22 mouse cellular contexts compared by ENCODE assay signal in genomic region chr3:106474210-106474609, GRCm38 (mm10). TPM values are rescaled to one million over a fixed set of nuclear protein-coding genes. Genes with fewer than 3 reads are reported as not detected.
DNase-seq lines count a peak whose midpoint lies in the region; ATAC-seq and TF ChIP-seq lines count a peak whose summit lies in the region.
"Had no signal": no experiment of that assay in that cellular context is flagged by ENCODE, and none has a peak within 500 bp of the region (broad histone marks: within the 10 kb centered on the region; RNA-seq: fewer than 3 reads in every experiment).

No protein-coding gene starts in this region.

- no peak overlapping the region for H3K4me2 ChIP-seq in intestine, postnatal 0 days (replicated peaks; ENCODE audit: low read depth)
- H3K4me2 ChIP-seq: embryonic facial prominence, embryonic 15.5 days; hindbrain, embryonic 15.5 days; limb, embryonic 15.5 days; liver, embryonic 15.5 days; midbrain, embryonic 11.5 days; neural tube, embryonic 15.5 days had no signal

- H3K4me1 ChIP-seq in thymus, adult 2 months (replicated peaks; ENCODE audit: control insufficient read depth, insufficient read depth, low read length): peaks cover 6% of the 10 kb centered on the region; the same call in 1 of the 2 replicates
- peaks cover 3 to 4% of the 10 kb centered on the region in 2 experiments; a peak in 2 of 4 replicates for H3K4me1 ChIP-seq in MEL (ENCODE audit: control insufficient read depth in 1 of 2, insufficient read depth in 2 of 2, low read length in 2 of 2)
- H3K4me1 ChIP-seq in intestine, postnatal 0 days (replicated peaks; ENCODE audit: control insufficient read depth, insufficient read depth, low read length): no peaks in the 10 kb centered on the region
- no peaks in the 10 kb centered on the region for H3K4me1 ChIP-seq in heart, adult 2 months (ENCODE audit: control insufficient read depth, insufficient read depth, low read length)
- H3K4me1 ChIP-seq: embryonic facial prominence, embryonic 15.5 days; hindbrain, embryonic 15.5 days; limb, embryonic 15.5 days; liver, embryonic 15.5 days; neural tube, embryonic 15.5 days had no signal

- no peaks in the 10 kb centered on the region for H3K36me3 ChIP-seq in thymus, adult 2 months (ENCODE audit: control insufficient read depth, insufficient read depth, low read length)
- peaks cover 0 to 3% of the 10 kb centered on the region in 2 experiments; a peak in 2 of 4 replicates for H3K36me3 ChIP-seq in MEL (ENCODE audit: control insufficient read depth in 1 of 2, insufficient read depth in 2 of 2, low read length in 2 of 2)
- H3K36me3 ChIP-seq in intestine, postnatal 0 days (ENCODE audit: control insufficient read depth, insufficient read depth): no peaks in the 10 kb centered on the region
- no peaks in the 10 kb centered on the region for H3K36me3 ChIP-seq in heart, adult 2 months (ENCODE audit: control insufficient read depth, insufficient read depth, low read length)
- H3K36me3 ChIP-seq: embryonic facial prominence, embryonic 15.5 days; hindbrain, embryonic 15.5 days; limb, embryonic 15.5 days; liver, embryonic 15.5 days; neural tube, embryonic 15.5 days had no signal

- H3K9ac ChIP-seq in MEL (ENCODE audit: control insufficient read depth, low read depth, low read length, poor library complexity, severe bottlenecking): no peak overlapping the region
- no peak overlapping the region for H3K9ac ChIP-seq in intestine, postnatal 0 days (ENCODE audit: low read depth, low read length)
- H3K9ac ChIP-seq in heart, adult 2 months (ENCODE audit: low read depth, low read length): no peak overlapping the region
- H3K9ac ChIP-seq: embryonic facial prominence, embryonic 15.5 days; hindbrain, embryonic 15.5 days; limb, embryonic 15.5 days; liver, embryonic 15.5 days; neural tube, embryonic 15.5 days had no signal

- no peak for DNase-seq in thymus, adult 2 months
- no peak for DNase-seq in thymus, adult 18-20 months
- peak; percentile 67 for DNase-seq in MEL (ENCODE audit: low read depth, low spot score)
- DNase-seq in natural killer cell, adult 2 months (ENCODE audit: low spot score in 2 of 2): no peak
- DNase-seq in heart, adult 2 months: no peak
- DNase-seq in left cerebral cortex, postnatal 25 days (ENCODE audit: low spot score in 2 of 2): no peak
- DNase-seq: adrenal gland, postnatal 14 days; cerebellum, adult 8-10 months; gastrocnemius, adult 2 months; kidney, adult 11 months; layer of hippocampus, adult 9-11 months; left cerebral cortex, postnatal 4 days had no signal

- H3K27ac ChIP-seq in thymus, adult 2 months (ENCODE audit: control insufficient read depth, insufficient read depth, low read length): peak overlapping the region; percentile 83
- H3K27ac ChIP-seq in MEL (ENCODE audit: control insufficient read depth, low read depth, low read length): no peak overlapping the region
- no peak overlapping the region for H3K27ac ChIP-seq in intestine, postnatal 0 days (ENCODE audit: low read depth, low read length)
- H3K27ac ChIP-seq in heart, adult 2 months: no peak overlapping the region
- H3K27ac ChIP-seq: embryonic facial prominence, embryonic 15.5 days; gastrocnemius, adult 2 months; hindbrain, embryonic 15.5 days; left cerebral cortex, adult 2 months; limb, embryonic 15.5 days; liver, embryonic 15.5 days; macrophage; neural tube, embryonic 15.5 days had no signal

- no peaks in the 10 kb centered on the region for H3K79me2 ChIP-seq in MEL (ENCODE audit: control insufficient read depth, insufficient read depth, low read length, poor library complexity)
- no peaks in the 10 kb centered on the region for H3K79me2 ChIP-seq in heart, adult 2 months (replicated peaks; ENCODE audit: control insufficient read depth, insufficient read depth, low read length)

- TF ChIP-seq EP300 in MEL (IDR thresholded peaks at IDR 0.05; ENCODE audit: low read depth in 1 of 2, low read length in 2 of 2): peak; percentile 47 to 75; a peak in 3 of 4 replicates
- TF ChIP-seq EP300 in heart, adult 2 months (IDR thresholded peaks at IDR 0.05; ENCODE audit: insufficient read depth, low read depth, low read length): no peak

- TF ChIP-seq CTCF in thymus, adult 2 months (IDR thresholded peaks at IDR 0.05; ENCODE audit: borderline replicate concordance, control insufficient read depth, extremely low read depth, insufficient read depth, low read length, poor library complexity): no peak
- TF ChIP-seq CTCF in MEL (IDR thresholded peaks at IDR 0.05 in 2 of 3, conservative IDR thresholded peaks at IDR 0.05 in 1 of 3; ENCODE audit: control insufficient read depth in 1 of 3, insufficient read depth in 1 of 3, low read depth in 2 of 3, low read length in 3 of 3, poor library complexity in 1 of 3, severe bottlenecking in 1 of 3): no peak
- TF ChIP-seq CTCF in intestine, postnatal 0 days (IDR thresholded peaks at IDR 0.05; ENCODE audit: low read depth): no peak
- TF ChIP-seq CTCF in heart, adult 2 months (IDR thresholded peaks at IDR 0.05): no peak

- no peaks in the 10 kb centered on the region for H3K27me3 ChIP-seq in thymus, adult 2 months (ENCODE audit: control insufficient read depth, insufficient read depth, low read length)
- H3K27me3 ChIP-seq in MEL (ENCODE audit: control insufficient read depth in 1 of 2, insufficient read depth in 2 of 2, low read length in 2 of 2): no peaks in the 10 kb centered on the region; a peak in 2 of 4 replicates
- no peaks in the 10 kb centered on the region for H3K27me3 ChIP-seq in intestine, postnatal 0 days (replicated peaks; ENCODE audit: control insufficient read depth, insufficient read depth, low read length)
- no peaks in the 10 kb centered on the region for H3K27me3 ChIP-seq in heart, adult 2 months (ENCODE audit: control insufficient read depth, insufficient read depth, low read length)
- H3K27me3 ChIP-seq: embryonic facial prominence, embryonic 15.5 days; hindbrain, embryonic 15.5 days; limb, embryonic 15.5 days; liver, embryonic 15.5 days; neural tube, embryonic 15.5 days had no signal

- 13% methylated on average over 4 of the region's 4 CpGs for WGBS in thymus, adult 2 months
- 43% methylated on average over 4 of the region's 4 CpGs for WGBS in intestine, postnatal 0 days
- WGBS in heart, adult 2 months: 56% methylated on average over 4 of the region's 4 CpGs

- ATAC-seq in intestine, postnatal 0 days: peak; percentile 69
- ATAC-seq: forebrain, embryonic 14.5 days had no signal

- no peak overlapping the region for H3K4me3 ChIP-seq in thymus, adult 2 months (ENCODE audit: control insufficient read depth, insufficient read depth, low read length)
- H3K4me3 ChIP-seq in MEL (ENCODE audit: control insufficient read depth in 1 of 2, insufficient read depth in 1 of 2, low read depth in 2 of 2, low read length in 2 of 2): no peak overlapping the region
- no peak overlapping the region for H3K4me3 ChIP-seq in intestine, postnatal 0 days (ENCODE audit: low read depth, low read length)
- no peak overlapping the region for H3K4me3 ChIP-seq in heart, adult 2 months
- H3K4me3 ChIP-seq: embryonic facial prominence, embryonic 15.5 days; gastrocnemius, adult 2 months; hindbrain, embryonic 15.5 days; left cerebral cortex, adult 2 months; limb, embryonic 15.5 days; liver, embryonic 15.5 days; neural tube, embryonic 15.5 days had no signal

- intact Hi-C loops in heart, adult 2 months (cut with DNase I): no loop called here
- intact Hi-C loops in left cerebral cortex, postnatal 25 days (cut with DNase I): no loop called here

- no peak for TF ChIP-seq POLR2A in thymus, adult 2 months (IDR thresholded peaks at IDR 0.05; ENCODE audit: control insufficient read depth, extremely low read depth, insufficient read depth, low read length, poor library complexity)
- TF ChIP-seq POLR2A in MEL (IDR thresholded peaks at IDR 0.05; ENCODE audit: control insufficient read depth in 1 of 2, insufficient read depth in 1 of 2, low read depth in 1 of 2, low read length in 2 of 2, poor library complexity in 1 of 2): no peak
- no peak for TF ChIP-seq POLR2A in heart, adult 2 months (IDR thresholded peaks at IDR 0.05; ENCODE audit: insufficient read depth, low read depth, low read length)

- no peaks in the 10 kb centered on the region for H3K9me3 ChIP-seq in MEL (replicated peaks; ENCODE audit: insufficient read depth, low read length)
- H3K9me3 ChIP-seq in intestine, postnatal 0 days (ENCODE audit: control insufficient read depth): no peaks in the 10 kb centered on the region
- H3K9me3 ChIP-seq: embryonic facial prominence, embryonic 15.5 days; hindbrain, embryonic 15.5 days; limb, embryonic 15.5 days; liver, embryonic 15.5 days; neural tube, embryonic 15.5 days had no signal

- TF ChIP-seq RAD21 in MEL (IDR thresholded peaks at IDR 0.05; ENCODE audit: low read depth, low read length): no peak; the same call in 1 of the 2 replicates

TF ChIP-seq in MEL, 35 proteins besides CTCF, POLR2A, EP300 and RAD21 (continues in another document):
- TF ChIP-seq TAL1 (IDR thresholded peaks at IDR 0.05; ENCODE audit: low read length) (no peak), NELFE (IDR thresholded peaks at IDR 0.05; ENCODE audit: low read depth, low read length) (no peak), BHLHE40 (IDR thresholded peaks at IDR 0.05; ENCODE audit: borderline replicate concordance, low read depth, low read length) (no peak), MYB (IDR thresholded peaks at IDR 0.05; ENCODE audit: low read depth, low read length) (no peak), USF2 (IDR thresholded peaks at IDR 0.05; ENCODE audit: borderline replicate concordance in 1 of 2, insufficient read depth in 1 of 2, low read depth in 1 of 2, low read length in 2 of 2) (no peak), SIN3A (IDR thresholded peaks at IDR 0.05; ENCODE audit: low read length) (no peak), ZC3H11A (IDR thresholded peaks at IDR 0.05; ENCODE audit: low read depth, low read length) (no peak), CHD2 (IDR thresholded peaks at IDR 0.05; ENCODE audit: low read length) (no peak), USF1 (IDR thresholded peaks at IDR 0.05; ENCODE audit: low read depth, low read length) (no peak), ETS1 (IDR thresholded peaks at IDR 0.05; ENCODE audit: low read depth, low read length) (peak; percentile 84), ZMIZ1 (IDR thresholded peaks at IDR 0.05; ENCODE audit: low read depth, low read length) (no peak), ELF1 (IDR thresholded peaks at IDR 0.05; ENCODE audit: low read depth, low read length) (no peak; the same call in 1 of the 2 replicates), POLR2AphosphoS2 (IDR thresholded peaks at IDR 0.05; ENCODE audit: low read length) (no peak), MAZ (IDR thresholded peaks at IDR 0.05; ENCODE audit: low read depth, low read length) (no peak)

RNA-seq across cellular contexts. Expression of gene Dennd2d, which starts 8.0 kb away (rescaled TPM):
- 39.5 and 47.6 TPM in 2 replicates for polyA plus RNA-seq in thymus, adult 2 months (2012; rRNA removed)
- total RNA-seq in MEL (2012; rRNA removed): 4.0 and 4.5 TPM in 2 replicates
- polyA plus RNA-seq in MEL (2012; ENCODE audit: insufficient read depth in 1 of 2, insufficient read length in 2 of 2, low read depth in 1 of 2, low replicate concordance in 2 of 2, missing spikeins in 1 of 2): 1 to 10 TPM in 1 of 2 experiments, not detected in 1; 8.0 TPM
- polyA plus RNA-seq in intestine, postnatal 0 days (2015; fragmentation: Nextera tagmentation; extraction: Ambion mirVana): 24.0 and 25.4 TPM in 2 replicates
- total RNA-seq in heart, adult 2 months (2021): under 1 TPM; 0.45 to 0.57 TPM
- 0.91 and 1.9 TPM in 2 replicates for polyA plus RNA-seq in heart, adult 2 months (2012; rRNA removed)
- under 1 TPM in 1 of 2 experiments, not detected in 1; 0.44 TPM for total RNA-seq in left cerebral cortex, postnatal 25 days (2021)
